Mouse (Mus musculus) cerebellum, adult 2 months (tissue): ENCODE data around the gene Wdhd1.

ENCODE experiments used
- CTCF ChIP-seq: fragments of 200-500 bp; IDR thresholded peaks from 2 replicates; pipeline ENCODE4 v1.5.1; 2011; ENCODE audit warnings: low read depth, mild to moderate bottlenecking, control low read depth, low read length, moderate library complexity, borderline replicate concordance; ENCODE audit not compliant: insufficient read depth
- POLR2A ChIP-seq: fragments of 200-500 bp; IDR thresholded peaks from 2 replicates; pipeline ENCODE4 v1.6.1; 2011; ENCODE audit warnings: low read length, control low read depth, borderline replicate concordance; ENCODE audit not compliant: insufficient read depth

GRCm38 (mm10) chr14:47191861-47192260 is 84.8 kb downstream of the Wdhd1 start:
- TF ChIP-seq CTCF (no peak), POLR2A (no peak)
